Mouse (Mus musculus) hindbrain, embryonic 12.5 days (tissue): ENCODE results near the gene Cep85l. TPM values are rescaled to one million over a fixed set of nuclear protein-coding genes. Genes with fewer than 3 reads are reported as not detected.

Source experiments
- ATAC-seq: fragments of 200-750 bp; cut with Nextera tagmentation; 2 replicates; pipeline ENCODE4 v1.8.0; 2017; ENCODE audit warnings: moderate TSS enrichment; ENCODE audit not compliant: low FRiP score
- H3K27ac ChIP-seq: fragments of 300-500 bp; sonication (generic); 2 replicates; pipeline ENCODE4 v1.5.1; 2016; ENCODE audit warnings: mild to moderate bottlenecking
- H3K27me3 ChIP-seq: fragments of 300-500 bp; sonication (generic); 2 replicates; pipeline ENCODE4 v1.6.1; 2016; ENCODE audit warnings: mild to moderate bottlenecking
- H3K36me3 ChIP-seq: fragments of 300-500 bp; sonication (generic); 2 replicates; pipeline ENCODE4 v1.6.1; 2016; ENCODE audit warnings: mild to moderate bottlenecking
- H3K4me1 ChIP-seq: fragments of 300-500 bp; sonication (generic); 2 replicates; pipeline ENCODE4 v1.6.1; 2016
- H3K4me2 ChIP-seq: fragments of 300-500 bp; sonication (generic); replicated peaks from 2 replicates; pipeline ENCODE4 v1.6.1; 2016; ENCODE audit warnings: mild to moderate bottlenecking
- H3K4me3 ChIP-seq: fragments of 300-500 bp; sonication (generic); 2 replicates; pipeline ENCODE4 v1.5.1; 2016; ENCODE audit warnings: mild to moderate bottlenecking
- H3K9ac ChIP-seq: fragments of 300-500 bp; sonication (generic); 2 replicates; pipeline ENCODE4 v1.6.1; 2016; ENCODE audit warnings: mild to moderate bottlenecking, moderate library complexity
- H3K9me3 ChIP-seq: fragments of 300-500 bp; sonication (generic); replicated peaks from 2 replicates; pipeline ENCODE4 v1.6.1; 2016; ENCODE audit warnings: mild to moderate bottlenecking
- WGBS: fragments of 180-500 bp; shearing (Covaris S2); methylation state at CpG from one replicate; pipeline ENCODE4 v1.1.7; 2016; 5-methylcytosine and 5-hydroxymethylcytosine counted together
- polyA plus RNA-seq: library from polyadenylated mRNA; unstranded; fragments of >200 nt; fragmentation: Nextera tagmentation; extraction: Ambion mirVana; gene quantifications from 2 replicates; pipeline ENCODE4 v1.2.1, GENCODE M21; 2016

The Cep85l gene
- polyA plus RNA-seq, 1 experiment from 2014 or later: 9.4 TPM

GRCm38 (mm10) chr10:53412936-53413335, 33.2 kb upstream of the Cep85l start:
- H3K4me1 ChIP-seq: no peaks in the 10 kb centered on the region
- ATAC-seq: no peak
- WGBS: 93% methylated on average over 3 of the region's 3 CpGs

DNA sequence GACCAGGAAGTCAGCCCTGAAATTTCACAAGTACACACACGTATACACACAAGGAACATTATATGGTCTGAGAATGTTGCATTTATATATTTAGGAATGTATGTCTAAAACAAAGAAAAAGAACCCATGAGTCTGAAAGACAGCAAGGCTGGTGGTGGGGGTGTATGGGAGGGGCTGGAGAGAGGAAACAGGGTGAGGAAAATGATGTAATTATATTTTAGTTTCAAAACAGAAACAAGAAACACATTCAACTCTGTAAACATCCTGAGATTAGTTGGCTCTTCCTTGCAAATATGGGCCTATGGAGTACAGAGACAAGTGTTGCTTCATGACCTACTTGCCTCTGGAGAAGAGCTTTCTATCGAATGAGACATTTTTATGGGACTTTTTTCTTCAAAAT, 32.4 kb upstream of the Cep85l start:
- Histone ChIP-seq H3K4me3 (no peak overlapping the region), H3K9me3 (no peaks in the 10 kb centered on the region), H3K27me3 (no peaks in the 10 kb centered on the region), H3K36me3 (no peaks in the 10 kb centered on the region), H3K9ac (no peak overlapping the region), H3K27ac (no peak overlapping the region), H3K4me1 (no peaks in the 10 kb centered on the region), H3K4me2 (no peak overlapping the region)
- 81% methylated on average over 2 of the region's 2 CpGs for WGBS
- no peak for ATAC-seq

More at GRCm38 (mm10) chr10:53412936-53413335, 33.2 kb upstream of the Cep85l start:
- Histone ChIP-seq H3K4me2 (no peak overlapping the region), H3K9ac (no peak overlapping the region), H3K9me3 (no peaks in the 10 kb centered on the region), H3K36me3 (no peaks in the 10 kb centered on the region), H3K27ac (no peak overlapping the region), H3K27me3 (no peaks in the 10 kb centered on the region), H3K4me3 (no peak overlapping the region)

- Histone ChIP-seq H3K27me3 (no peaks in the 10 kb centered on the region), H3K4me3 (no peak overlapping the region), H3K9ac (no peak overlapping the region), H3K4me2 (no peak overlapping the region), H3K9me3 (no peaks in the 10 kb centered on the region), H3K36me3 (no peaks in the 10 kb centered on the region), H3K4me1 (no peaks in the 10 kb centered on the region), H3K27ac (no peak overlapping the region)
- WGBS: 73% methylated on average over 2 of the region's 2 CpGs
- ATAC-seq: no peak
Observed at GRCm38 (mm10) chr10:53410831-53411230, 31.1 kb upstream of the Cep85l start.

GRCm38 (mm10) chr10:53407422-53407821, 27.7 kb upstream of the Cep85l start:
- no peak overlapping the region for H3K4me3 ChIP-seq
- no peak overlapping the region for H3K27ac ChIP-seq
- H3K36me3 ChIP-seq: no peaks in the 10 kb centered on the region
- WGBS: 76% methylated on average over 4 of the region's 4 CpGs
- no peak overlapping the region for H3K4me2 ChIP-seq
- H3K9ac ChIP-seq: no peak overlapping the region
- no peak for ATAC-seq
- no peaks in the 10 kb centered on the region for H3K27me3 ChIP-seq
- H3K9me3 ChIP-seq: no peaks in the 10 kb centered on the region
- H3K4me1 ChIP-seq: no peaks in the 10 kb centered on the region

- H3K27ac ChIP-seq: no peak overlapping the region
- H3K9me3 ChIP-seq: no peaks in the 10 kb centered on the region
- no peak overlapping the region for H3K4me3 ChIP-seq
- WGBS: 91% methylated on average over 2 of the region's 2 CpGs
- no peak overlapping the region for H3K4me2 ChIP-seq
- no peak overlapping the region for H3K9ac ChIP-seq
- no peaks in the 10 kb centered on the region for H3K36me3 ChIP-seq
- H3K4me1 ChIP-seq: no peaks in the 10 kb centered on the region
- no peak for ATAC-seq
- no peaks in the 10 kb centered on the region for H3K27me3 ChIP-seq
Observed at GRCm38 (mm10) chr10:53406845-53407244, 27.1 kb upstream of the Cep85l start.

GRCm38 (mm10) chr10:53402293-53402692, 22.5 kb upstream of the Cep85l start:
- no peak overlapping the region for H3K4me3 ChIP-seq
- no peak for ATAC-seq
- no peaks in the 10 kb centered on the region for H3K36me3 ChIP-seq
- no peak overlapping the region for H3K4me2 ChIP-seq
- no peak overlapping the region for H3K9ac ChIP-seq
- no peak overlapping the region for H3K27ac ChIP-seq
- peaks cover 6% of the 10 kb centered on the region for H3K4me1 ChIP-seq
- no peaks in the 10 kb centered on the region for H3K27me3 ChIP-seq
- H3K9me3 ChIP-seq: no peaks in the 10 kb centered on the region

DNA sequence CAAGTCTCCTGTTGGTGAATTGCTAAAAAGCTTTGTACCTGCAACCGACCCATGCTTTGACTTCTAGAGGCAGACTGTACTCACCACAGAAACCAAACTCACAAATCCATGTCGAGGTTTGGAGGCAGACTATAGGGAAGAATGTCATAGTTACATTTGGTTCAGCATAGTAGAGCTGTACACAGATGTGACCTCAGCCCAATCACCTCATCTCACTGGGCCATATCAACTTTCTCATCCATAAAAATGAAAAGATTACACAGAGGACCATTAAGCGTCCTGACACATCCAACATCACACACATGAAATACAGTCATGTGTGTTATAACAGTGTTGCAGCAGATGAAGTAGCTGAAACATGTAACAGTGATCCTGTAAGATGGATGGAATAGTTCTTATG, 19.3 kb upstream of the Cep85l start:
- no peaks in the 10 kb centered on the region for H3K27me3 ChIP-seq
- no peak overlapping the region; the same call in 1 of the 2 replicates for H3K4me2 ChIP-seq
- H3K9ac ChIP-seq: no peak overlapping the region
- no peaks in the 10 kb centered on the region for H3K36me3 ChIP-seq
- no peaks in the 10 kb centered on the region for H3K9me3 ChIP-seq
- no peak overlapping the region for H3K4me3 ChIP-seq
- peak; percentile 38; the same call in 1 of the 2 replicates for ATAC-seq
- peaks cover 15% of the 10 kb centered on the region for H3K4me1 ChIP-seq
- 47% methylated on average over 3 of the region's 3 CpGs for WGBS
- H3K27ac ChIP-seq: no peak overlapping the region

DNA sequence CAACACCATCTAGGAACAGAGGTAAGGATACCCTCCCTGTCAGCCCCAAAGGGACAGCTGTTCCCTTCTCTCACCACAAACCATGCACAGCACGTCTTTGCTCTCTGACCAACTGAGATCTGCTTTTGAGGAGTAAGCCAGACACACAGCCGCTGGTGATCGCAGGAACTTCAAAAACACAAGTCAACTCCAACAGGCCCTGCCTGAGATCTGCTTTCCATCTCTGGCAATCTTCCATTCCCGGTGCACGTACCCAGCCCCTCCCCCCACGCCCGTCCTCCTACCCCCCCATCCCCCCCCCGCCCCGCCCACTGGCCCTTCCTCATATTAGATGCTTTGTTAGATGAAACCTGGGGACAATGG, 18.8 kb upstream of the Cep85l start:
- Histone ChIP-seq H3K9me3 (no peaks in the 10 kb centered on the region), H3K27ac (peak overlapping the region; percentile 53; the same call in 1 of the 2 replicates), H3K4me3 (peak overlapping the region; percentile 6; the same call in 1 of the 2 replicates), H3K36me3 (no peaks in the 10 kb centered on the region), H3K9ac (no peak overlapping the region), H3K4me1 (peaks cover 15% of the 10 kb centered on the region), H3K4me2 (peak overlapping the region; percentile 38), H3K27me3 (no peaks in the 10 kb centered on the region)
- 5% methylated on average over 9 of the region's 9 CpGs for WGBS
- peak; percentile 69 for ATAC-seq

DNA sequence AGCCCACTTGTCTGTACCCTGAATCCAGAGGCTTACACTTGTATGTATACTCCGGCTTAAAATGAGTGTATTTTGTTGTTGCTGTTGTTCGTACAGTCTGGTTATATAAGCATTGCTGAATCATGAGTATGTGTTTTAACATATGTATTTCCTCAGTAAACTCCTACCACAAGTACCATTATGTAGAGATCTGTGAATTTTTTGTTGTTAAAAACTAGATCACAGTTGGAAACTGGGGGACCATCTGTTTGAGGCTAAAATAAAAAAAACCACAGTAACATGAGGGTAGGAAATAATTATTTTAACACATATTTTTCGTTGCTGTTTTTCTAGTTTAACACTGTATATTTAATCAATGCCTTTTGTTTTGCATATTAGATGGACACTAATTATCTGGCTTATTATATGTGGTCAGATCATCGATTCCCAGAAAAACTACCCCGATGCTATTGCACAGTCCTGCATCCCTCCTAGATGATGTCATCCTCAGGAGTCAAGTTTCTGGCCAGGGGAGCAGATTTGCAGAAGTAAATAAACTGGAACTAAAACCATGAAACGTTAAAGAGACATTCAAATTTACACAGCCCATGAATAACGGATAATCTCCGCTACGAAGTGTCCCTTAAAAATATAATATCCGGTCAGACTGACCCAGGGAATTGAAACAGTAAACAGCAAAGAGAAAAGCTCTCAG, 18.2 kb upstream of the Cep85l start:
- peak overlapping the region; percentile 38 for H3K4me2 ChIP-seq
- H3K9me3 ChIP-seq: no peaks in the 10 kb centered on the region
- peak overlapping the region; percentile 53 for H3K27ac ChIP-seq
- peaks cover 15% of the 10 kb centered on the region for H3K4me1 ChIP-seq
- ATAC-seq: 0 out of 2 replicates have a peak, but pooled peaks have one; percentile 29
- H3K36me3 ChIP-seq: no peaks in the 10 kb centered on the region
- no peak overlapping the region for H3K9ac ChIP-seq
- 63% methylated on average over 10 of the region's 10 CpGs for WGBS
- peak overlapping the region; percentile 6; the same call in 1 of the 2 replicates for H3K4me3 ChIP-seq
- no peaks in the 10 kb centered on the region for H3K27me3 ChIP-seq

GRCm38 (mm10) chr10:53394923-53395629, 15.3 kb upstream of the Cep85l start:
- no peak overlapping the region for H3K9ac ChIP-seq
- H3K27ac ChIP-seq: no peak overlapping the region
- no peak for ATAC-seq
- no peaks in the 10 kb centered on the region for H3K36me3 ChIP-seq
- H3K4me1 ChIP-seq: peaks cover 15% of the 10 kb centered on the region
- no peak overlapping the region for H3K4me3 ChIP-seq
- no peaks in the 10 kb centered on the region for H3K27me3 ChIP-seq
- 71% methylated on average over 9 of the region's 9 CpGs for WGBS
- no peak overlapping the region for H3K4me2 ChIP-seq
- no peaks in the 10 kb centered on the region for H3K9me3 ChIP-seq

DNA sequence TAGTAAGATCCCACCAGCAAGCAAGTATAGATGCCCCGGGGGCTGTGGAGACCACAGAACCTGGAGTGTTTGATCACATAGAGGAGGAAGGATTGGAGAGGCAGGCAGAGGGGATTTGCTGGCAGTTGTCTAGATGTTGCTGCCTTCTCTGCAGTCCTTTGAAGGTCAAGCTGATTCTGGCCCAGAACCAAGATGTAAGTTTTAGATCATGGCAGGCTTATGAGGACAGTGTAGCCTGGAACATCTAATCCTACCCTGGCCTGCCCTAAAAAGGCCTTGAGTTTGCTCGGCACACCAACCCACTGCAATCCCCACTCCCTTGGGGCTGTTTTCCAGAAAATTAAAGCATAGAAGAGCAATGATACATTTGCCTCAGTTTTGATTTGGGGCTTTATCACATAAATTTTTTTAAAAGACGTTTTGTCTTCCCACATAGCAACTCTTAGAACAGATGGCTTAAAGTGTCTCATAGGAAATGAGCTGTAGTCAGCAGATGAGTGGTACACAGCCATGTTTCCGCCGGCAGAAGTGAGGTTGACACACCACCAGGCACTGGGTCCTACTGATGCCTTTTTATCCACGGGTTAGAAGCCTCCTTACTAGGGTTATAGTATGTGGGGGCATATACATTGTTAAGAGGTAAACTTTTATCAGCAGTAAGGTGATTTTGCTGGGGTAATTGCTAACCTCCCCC, 8.6 kb upstream of the Cep85l start:
- Histone ChIP-seq H3K9ac (no peak overlapping the region), H3K36me3 (no peaks in the 10 kb centered on the region), H3K4me2 (no peak overlapping the region), H3K27me3 (no peaks in the 10 kb centered on the region), H3K4me1 (no peaks in the 10 kb centered on the region), H3K9me3 (no peaks in the 10 kb centered on the region), H3K4me3 (no peak overlapping the region), H3K27ac (no peak overlapping the region)
- ATAC-seq: no peak
- 79% methylated on average over 6 of the region's 6 CpGs for WGBS

GRCm38 (mm10) chr10:53385438-53385837, 5.7 kb upstream of the Cep85l start:
- Histone ChIP-seq H3K4me2 (no peak overlapping the region), H3K27ac (no peak overlapping the region), H3K4me1 (no peaks in the 10 kb centered on the region), H3K36me3 (no peaks in the 10 kb centered on the region), H3K4me3 (no peak overlapping the region), H3K9ac (no peak overlapping the region), H3K27me3 (no peaks in the 10 kb centered on the region), H3K9me3 (no peaks in the 10 kb centered on the region)
- no peak for ATAC-seq
- WGBS: 90% methylated on average over 5 of the region's 5 CpGs
